Mouse (Mus musculus): ENCODE results near the gene Pin1.

Pin1 gene

DNA sequence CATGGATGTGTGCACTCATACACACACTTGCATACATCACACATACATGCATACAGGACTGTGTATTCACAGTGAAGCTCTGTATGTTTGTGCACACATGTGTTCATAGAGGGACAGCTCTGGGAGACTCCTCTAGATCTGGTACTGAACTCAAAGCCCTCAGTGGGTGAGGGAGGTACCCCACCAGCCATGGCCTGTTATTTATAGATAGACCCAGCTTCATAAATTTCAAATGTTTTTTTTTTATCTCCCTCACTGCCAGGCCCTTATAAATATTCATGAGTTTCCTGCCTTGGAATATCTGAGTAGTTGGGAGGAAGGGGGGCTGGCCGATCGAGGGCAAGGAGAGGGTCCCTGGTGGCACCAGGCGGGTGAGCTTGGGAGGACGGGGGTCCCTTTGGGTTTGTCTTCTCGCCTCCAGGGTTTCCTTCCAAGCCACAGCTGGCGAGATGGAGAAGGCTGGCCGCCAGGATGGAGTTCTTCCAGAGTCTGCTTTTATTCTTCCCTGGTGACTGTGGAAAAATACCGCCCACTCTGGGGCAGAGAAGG lies 52.0 kb downstream of the Pin1 start:
- no peak for DNase-seq (ENCODE audit: low spot score in 2 of 2)

DNA sequence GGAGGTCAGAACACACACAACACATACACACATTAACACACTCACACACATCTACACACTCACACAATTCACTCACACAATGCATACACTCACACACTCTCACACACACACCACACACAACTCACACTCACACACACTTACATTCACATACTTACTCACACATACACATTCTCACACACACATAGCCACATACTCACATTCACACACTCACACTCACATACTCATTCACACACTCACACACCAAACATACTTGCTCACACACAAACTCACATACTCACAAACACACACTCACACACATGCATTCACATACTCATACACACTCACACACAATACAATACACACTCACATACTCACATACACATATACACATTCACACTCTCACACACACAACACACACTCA lies 53.5 kb downstream of the Pin1 start:
- DNase-seq (ENCODE audit: low spot score in 2 of 2), result no peak

DNA sequence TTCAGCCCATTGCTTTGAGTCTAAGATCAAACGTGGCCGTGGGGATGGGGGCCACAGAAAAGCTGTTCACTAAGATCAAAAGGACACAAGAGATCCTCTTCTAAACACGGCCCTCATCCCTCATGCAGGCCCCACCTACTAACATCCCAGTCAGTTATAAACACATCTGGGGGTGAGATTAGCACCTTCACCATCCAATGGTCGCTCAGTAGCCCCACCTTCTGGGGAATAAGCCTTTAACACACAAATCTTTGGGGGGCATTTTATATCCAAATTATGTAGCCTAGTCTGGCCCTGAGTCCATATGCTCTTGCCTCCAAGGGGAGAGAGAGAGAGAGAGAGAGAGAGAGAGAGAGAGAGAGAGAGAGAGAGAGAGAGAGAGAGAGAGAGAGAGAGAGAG lies 54.1 kb downstream of the Pin1 start:
- no peak for DNase-seq (ENCODE audit: low spot score in 2 of 2)

DNA sequence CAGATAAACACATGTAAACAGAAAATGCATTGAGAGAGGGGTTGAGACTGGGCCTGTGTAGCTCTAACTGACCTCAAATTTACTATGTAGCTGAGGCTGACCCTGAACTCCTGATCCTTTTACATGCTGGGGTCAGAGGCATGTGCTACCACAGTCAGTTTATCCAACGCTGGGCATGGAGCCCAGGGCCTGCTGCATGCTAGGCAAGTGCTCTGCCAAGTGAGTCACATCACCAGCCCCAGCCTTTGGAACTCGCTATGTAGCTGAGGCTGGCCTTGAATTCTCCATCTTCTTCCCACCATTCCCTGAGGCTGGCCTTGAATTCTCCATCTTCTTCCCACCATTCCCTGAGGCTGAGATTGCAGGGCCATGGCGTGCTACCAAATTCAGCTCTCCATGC lies 58.6 kb downstream of the Pin1 start:
- DNase-seq (ENCODE audit: low spot score in 2 of 2), result no peak

DNA sequence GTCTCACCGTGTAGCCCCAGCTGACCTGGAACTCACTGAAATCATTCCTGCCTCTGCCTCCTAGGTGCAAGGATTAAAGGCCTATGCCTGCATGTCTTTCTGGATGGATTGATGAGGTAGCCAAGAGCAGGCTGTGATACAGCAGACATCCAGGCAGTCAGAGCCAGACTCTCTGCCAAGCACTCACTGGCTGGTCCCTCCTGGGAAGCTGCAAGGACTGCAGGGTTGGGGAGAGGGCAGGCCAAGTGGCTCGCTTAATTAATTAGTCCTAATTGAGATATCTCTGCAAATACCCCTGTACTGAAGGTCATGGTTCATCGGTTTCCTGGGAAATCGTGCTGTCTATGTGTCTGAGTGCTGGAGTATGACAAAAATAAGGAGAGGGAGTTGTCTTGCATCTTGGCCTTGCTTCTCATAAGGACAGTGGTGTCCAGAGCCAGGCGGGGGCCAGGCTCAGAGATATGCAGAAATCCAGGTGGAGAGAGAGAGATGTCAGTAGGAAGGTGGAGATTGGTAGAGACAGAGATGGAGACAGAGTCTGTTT lies 61.1 kb downstream of the Pin1 start:
- DNase-seq (ENCODE audit: low spot score in 2 of 2), result no peak

DNA sequence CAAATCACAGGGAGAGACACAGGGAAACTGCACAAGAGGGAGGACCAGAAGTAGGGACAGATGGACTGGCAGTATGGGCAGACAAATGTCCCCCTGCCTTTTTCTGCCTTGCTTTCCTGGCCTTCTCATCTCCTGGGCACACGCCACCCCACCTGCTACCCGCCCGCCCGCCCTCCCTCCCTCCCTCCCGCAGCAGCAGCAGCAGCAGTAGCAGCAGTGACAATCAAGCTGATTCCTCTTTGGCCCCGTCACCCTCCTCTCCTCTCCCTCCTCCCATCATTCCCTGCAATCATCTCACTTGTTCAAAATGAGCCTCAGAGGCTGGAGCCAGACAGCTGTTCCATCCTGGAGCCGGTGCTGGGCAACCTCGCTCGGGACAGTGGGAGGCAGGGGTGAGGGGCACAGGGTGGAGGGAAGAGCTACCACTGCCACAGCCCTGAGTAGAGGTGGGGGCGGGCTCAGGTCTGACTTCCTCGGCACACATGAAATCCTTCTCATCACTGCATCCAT lies 61.6 kb downstream of the Pin1 start:
- no peak for DNase-seq (ENCODE audit: low spot score in 2 of 2)

DNA sequence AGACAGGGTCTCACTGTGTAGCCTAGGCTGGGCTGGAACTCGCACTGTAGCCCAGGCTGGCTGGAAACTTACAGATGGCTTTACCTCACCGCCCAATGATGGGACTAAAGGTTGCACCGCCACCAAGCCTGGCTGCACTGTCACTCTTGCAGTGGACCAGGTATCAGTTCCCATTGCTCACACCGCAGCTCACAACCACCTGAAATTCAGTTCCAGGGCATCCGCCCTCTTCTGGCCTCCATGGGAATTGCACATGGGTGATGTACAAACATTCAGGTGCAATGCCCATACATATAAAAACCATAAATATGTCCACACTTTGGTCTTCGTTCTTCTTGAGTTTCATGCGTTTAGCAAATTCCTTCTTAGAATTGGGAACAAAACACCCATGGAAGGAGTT lies 63.4 kb downstream of the Pin1 start:
- no peak for DNase-seq (ENCODE audit: low spot score in 2 of 2)

All from urinary bladder, postnatal 4 days (tissue).